Mouse (Mus musculus): ENCODE measurements around the gene 2310057J18Rik. TPM values are rescaled to one million over a fixed set of nuclear protein-coding genes. Genes with fewer than 3 reads are reported as not detected.

Gene 2310057J18Rik
- total RNA-seq (2023): not detected in 2 replicates

GRCm38 (mm10) chr10:28986203-28986602, at the start of gene 2310057J18Rik:
Gene 2310057J18Rik, minus strand, starts transcription at chr10:28986303.

Other genes starting within 250 kb of the 2310057J18Rik start
- gene Soga3, start 157.5 kb upstream of the 2310057J18Rik start, total RNA-seq (2023): not detected in 2 replicates
- not detected in 2 replicates for gene Gm49353, start 212.7 kb upstream of the 2310057J18Rik start, total RNA-seq (2023)
- not detected in 2 replicates for gene 9330159F19Rik, start 225.3 kb upstream of the 2310057J18Rik start, total RNA-seq (2023)